Mouse (Mus musculus) lung, embryonic 15.5 days (tissue): ENCODE measurements around the gene Ifngr1. TPM values are rescaled to one million over a fixed set of nuclear protein-coding genes. Genes with fewer than 3 reads are reported as not detected.

Source experiments
- polyA plus RNA-seq: library from polyadenylated mRNA; unstranded; fragments of >200 nt; fragmentation: Nextera tagmentation; extraction: Ambion mirVana; gene quantifications from 2 replicates; pipeline ENCODE4 v1.2.1, GENCODE M21; 2015

Gene Ifngr1
- polyA plus RNA-seq, 1 experiment from 2014 or later = 77.3 TPM

Other genes with a start within 250 kb of the Ifngr1 start
- gene Olig3, start 235.4 kb upstream of the Ifngr1 start, polyA plus RNA-seq = not detected in 2 replicates
- 0.15 TPM in 1 of 2 replicates, not detected in the other for gene Il22ra2, start 30.0 kb downstream of the Ifngr1 start, polyA plus RNA-seq
- gene Il20ra, start 120.6 kb downstream of the Ifngr1 start, polyA plus RNA-seq = 0.20 and 0.31 TPM in 2 replicates